Mouse (Mus musculus): Measurements from ENCODE around the gene Fam173a.
A peak's percentile ranks its signal among the peaks of the same experiment; 100 is the strongest.

The Fam173a gene

DNA sequence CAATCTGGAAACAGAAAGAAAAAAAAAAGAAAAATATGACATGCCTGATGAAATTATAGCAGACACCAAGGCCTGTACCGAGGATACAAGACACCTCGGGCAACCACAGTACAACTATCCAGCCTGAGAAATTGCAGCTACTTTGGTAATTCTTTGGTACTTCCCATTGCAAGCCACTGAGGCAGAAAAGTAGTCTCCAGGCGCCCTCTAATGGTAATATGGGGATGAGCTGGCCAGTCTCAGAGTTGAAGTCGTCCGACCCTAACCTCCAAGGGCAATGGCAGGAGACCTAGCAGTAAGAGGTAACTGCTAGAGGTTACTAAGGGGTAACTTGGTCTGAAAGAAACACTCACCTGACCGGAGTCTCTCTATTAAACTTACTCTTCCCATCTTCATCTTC is 8.3 kb upstream of the Fam173a start:
- DNase-seq (ENCODE audit: low spot score in 2 of 2): peak in 1 of 2 experiments; percentile 58

DNA sequence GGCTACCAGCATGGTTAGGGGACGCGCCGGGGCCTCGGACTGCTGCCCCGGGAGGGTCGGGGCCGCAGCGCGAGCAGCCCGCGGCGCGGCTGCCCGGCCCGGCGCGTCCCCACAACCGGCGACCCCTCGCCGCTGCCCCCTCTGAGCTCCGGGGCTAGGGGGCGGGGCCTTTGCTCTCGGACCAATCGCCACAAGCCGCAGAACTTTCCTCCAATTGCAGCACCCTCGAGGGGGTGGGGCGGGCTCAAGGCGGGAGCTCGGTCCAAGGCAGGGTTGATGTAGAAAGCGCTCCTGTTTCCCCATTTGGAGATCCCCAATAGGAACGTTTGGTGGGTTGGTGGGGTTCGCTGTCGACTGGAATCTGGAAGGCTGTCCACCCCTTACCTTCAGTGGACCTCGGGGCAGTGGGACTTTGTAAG is 4.3 kb upstream of the Fam173a start, which contains the start of gene Metrn:
Gene Metrn (minus strand): TSS at position 186 of the 419 bp plus-strand sequence.
- peak; percentile 78 to 83 for DNase-seq (ENCODE audit: low spot score in 2 of 2)

GRCm38 (mm10) chr17:25796211-25796771 is 3.6 kb upstream of the Fam173a start:
- no peak for DNase-seq (ENCODE audit: low spot score in 2 of 2)

GRCm38 (mm10) chr17:25795609-25796092 is 3.0 kb upstream of the Fam173a start, which contains the start of gene AC134908.4:
Gene AC134908.4 (minus strand): TSS chr17:25795659.
- DNase-seq (ENCODE audit: low spot score in 2 of 2): peak; percentile 61 to 74

DNA sequence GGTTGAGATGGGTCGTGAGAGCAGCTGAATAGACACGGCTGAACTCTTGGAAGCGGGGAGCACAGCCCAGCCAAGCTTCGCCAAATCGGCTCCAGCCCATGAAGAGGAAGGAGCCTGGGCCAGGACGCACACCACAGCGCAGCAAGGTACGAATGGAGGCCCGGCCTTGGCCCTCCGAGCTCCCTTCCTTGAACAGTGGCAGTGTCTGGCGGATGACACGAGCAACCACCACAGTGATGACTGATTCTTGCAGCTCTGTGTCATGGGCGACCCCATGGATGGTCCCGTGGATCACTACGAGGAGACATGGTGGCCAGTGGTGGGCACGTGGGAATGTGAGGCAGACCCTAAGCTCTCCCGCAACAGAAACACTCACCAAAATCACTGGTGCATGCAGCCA is 2.3 kb upstream of the Fam173a start:
- no peak for DNase-seq (ENCODE audit: low spot score in 2 of 2)

DNA sequence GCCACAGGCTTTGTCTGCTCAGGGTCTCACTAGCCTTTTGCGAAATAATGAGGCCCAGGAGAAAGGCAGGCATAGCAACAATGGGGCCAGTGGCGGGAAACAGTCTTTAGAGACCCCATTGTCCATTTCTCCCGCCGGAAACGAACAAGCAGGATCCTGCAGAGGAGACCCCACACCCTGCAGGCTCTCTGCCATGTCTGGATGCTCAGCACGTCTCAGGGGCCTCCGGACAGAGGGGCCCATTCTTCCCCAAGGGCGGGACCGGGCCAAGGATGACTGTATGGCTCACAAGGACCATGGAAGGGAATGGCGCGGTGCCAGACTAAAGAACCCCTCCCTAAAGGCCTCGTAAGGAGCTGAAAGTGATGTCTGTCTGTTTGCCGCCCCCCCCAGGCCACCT is 1.5 kb upstream of the Fam173a start:
- DNase-seq (ENCODE audit: low spot score in 2 of 2): no peak

DNA sequence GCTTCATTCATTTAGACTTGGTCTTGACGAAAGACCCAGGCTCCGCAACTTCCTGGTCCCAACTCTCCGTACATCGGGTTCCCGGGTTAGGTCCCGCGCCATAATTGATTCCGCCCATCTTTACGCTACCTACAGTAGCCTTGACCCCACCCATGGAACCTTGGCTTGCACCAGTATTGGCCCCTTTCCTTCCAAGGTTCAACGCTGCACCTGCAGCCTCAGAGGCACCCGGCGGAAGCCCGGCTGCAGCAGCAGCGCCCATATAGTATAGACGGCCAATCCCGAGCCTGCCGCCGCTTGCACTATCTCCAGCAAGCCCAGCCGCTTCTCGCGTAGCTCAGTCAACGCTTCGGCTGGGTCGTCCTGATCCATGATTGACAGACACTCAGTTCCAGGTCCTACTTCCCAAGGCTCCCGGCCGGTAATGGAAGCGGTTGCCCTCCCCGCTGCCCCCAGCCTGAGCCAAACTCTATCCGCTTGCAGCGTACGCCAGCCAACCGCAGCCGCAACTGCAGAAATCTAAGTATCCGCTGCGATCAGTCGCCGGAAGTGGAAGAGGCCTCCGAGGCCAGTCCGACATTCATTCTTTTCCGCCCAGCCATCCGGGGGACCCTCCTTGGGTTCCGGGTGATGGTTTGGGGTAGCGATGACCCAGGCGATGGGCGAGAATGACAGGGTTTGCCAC is 716 bp downstream of the Fam173a start:
- DNase-seq (ENCODE audit: low spot score in 2 of 2): peak; percentile 72 to 83

- DNase-seq (ENCODE audit: low spot score in 2 of 2): no peak
Observed at GRCm38 (mm10) chr17:25791320-25791842, 1.3 kb downstream of the Fam173a start.

- no peak for DNase-seq (ENCODE audit: low spot score in 2 of 2)
Observed at GRCm38 (mm10) chr17:25786781-25787504, 5.8 kb downstream of the Fam173a start.

DNA sequence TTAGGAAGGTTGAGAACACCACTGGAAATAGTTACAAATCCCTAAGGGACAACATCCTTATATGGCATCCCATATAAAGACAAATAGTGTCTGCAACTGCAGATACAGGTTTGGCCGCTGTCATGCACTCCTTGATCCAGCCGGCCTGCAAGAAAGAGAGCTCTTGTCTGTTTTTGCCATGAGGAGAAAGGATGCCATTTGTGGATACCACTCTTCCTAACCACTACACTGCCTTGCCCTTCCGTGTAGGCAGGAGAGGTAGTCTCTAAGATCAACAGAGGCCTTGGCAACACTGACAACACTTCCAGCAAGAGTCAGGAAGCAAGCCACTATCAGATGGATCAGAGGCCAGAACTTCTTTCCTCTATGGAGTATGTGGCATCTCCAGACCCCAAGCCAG is 6.4 kb downstream of the Fam173a start, which contains the start of gene Ccdc78:
Gene Ccdc78 (plus strand): TSS at position 301 of the 400 bp plus-strand sequence.
- DNase-seq (ENCODE audit: low spot score in 2 of 2): no peak

- peak; percentile 90 to 95 for DNase-seq (ENCODE audit: low spot score in 2 of 2)
Observed at GRCm38 (mm10) chr17:25785281-25785745, 7.4 kb downstream of the Fam173a start, which contains the start of gene Haghl. Gene Haghl (minus strand): TSS chr17:25785673.

- no peak for DNase-seq (ENCODE audit: low spot score in 2 of 2)
Observed at GRCm38 (mm10) chr17:25783861-25784574, 8.7 kb downstream of the Fam173a start.

- DNase-seq (ENCODE audit: low spot score in 2 of 2): no peak
Observed at GRCm38 (mm10) chr17:25783086-25783485, 9.6 kb downstream of the Fam173a start.

DNA sequence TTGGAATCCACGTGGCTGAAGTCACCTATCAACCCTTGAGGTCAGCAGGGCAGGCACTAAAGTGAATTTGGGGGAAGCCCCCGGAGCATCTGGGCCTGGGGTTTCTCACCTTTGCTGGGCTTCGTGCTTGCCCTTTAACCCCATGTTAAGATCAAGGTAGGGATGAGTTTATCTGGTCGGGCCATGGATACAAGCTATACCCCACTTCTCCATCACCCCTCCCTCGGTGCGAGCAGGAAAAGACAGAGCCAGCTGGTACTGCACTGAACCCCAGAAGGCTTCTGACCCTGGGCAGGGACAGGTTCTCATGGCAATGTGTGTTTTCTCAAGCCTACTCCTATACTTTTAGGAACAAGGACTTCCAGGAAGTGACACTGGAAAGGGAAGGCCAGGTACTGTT is 11.4 kb downstream of the Fam173a start:
- no peak for DNase-seq (ENCODE audit: low spot score in 2 of 2)

GRCm38 (mm10) chr17:25777948-25778347 is 14.8 kb downstream of the Fam173a start:
- DNase-seq (ENCODE audit: low spot score in 2 of 2): no peak

- DNase-seq (ENCODE audit: low spot score in 2 of 2): no peak
Observed at GRCm38 (mm10) chr17:25775318-25776062, 17.2 kb downstream of the Fam173a start.

DNA sequence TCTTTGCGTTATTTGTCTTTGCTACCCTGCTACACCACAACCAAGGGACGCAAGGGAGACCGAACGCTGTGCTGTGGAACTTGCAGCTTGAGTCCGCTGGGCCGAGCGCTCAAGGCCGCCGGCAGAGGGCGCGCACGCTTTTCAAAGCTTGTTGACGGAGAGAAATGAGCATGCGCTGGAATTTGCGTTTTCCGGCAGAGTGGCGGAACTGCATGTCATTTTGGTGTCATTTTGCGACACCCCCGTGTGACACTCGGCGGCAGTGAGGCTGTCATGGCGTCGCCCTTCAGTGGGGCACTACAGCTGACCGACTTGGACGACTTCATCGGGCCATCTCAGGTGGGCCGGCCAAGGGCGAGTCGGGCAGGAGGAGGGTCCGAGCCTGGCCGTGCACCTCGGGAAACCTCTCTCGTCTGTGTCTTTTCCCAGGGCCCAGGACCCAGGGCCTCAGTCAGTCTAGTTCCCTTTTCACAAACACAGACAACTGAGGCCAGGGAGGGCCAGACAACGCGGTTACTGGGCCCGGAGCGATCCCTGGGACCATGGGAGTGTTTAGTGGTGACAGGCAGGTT is 19.1 kb downstream of the Fam173a start, which contains the start of gene Narfl:
Gene Narfl (plus strand): TSS at position 228 of the 572 bp plus-strand sequence.
- peak; percentile 93 to 98 for DNase-seq (ENCODE audit: low spot score in 2 of 2)

- DNase-seq (ENCODE audit: low spot score in 2 of 2): no peak
Observed at GRCm38 (mm10) chr17:25769331-25769730, 23.4 kb downstream of the Fam173a start.

GRCm38 (mm10) chr17:25765886-25766285 is 26.8 kb downstream of the Fam173a start:
- DNase-seq (ENCODE audit: low spot score in 2 of 2): no peak

- no peak for DNase-seq (ENCODE audit: low spot score in 2 of 2)
Observed at GRCm38 (mm10) chr17:25762591-25762990, 30.1 kb downstream of the Fam173a start.
